Mouse (Mus musculus): Measurements from ENCODE around the gene Dnah7a. TPM values are rescaled to one million over a fixed set of nuclear protein-coding genes. Genes with fewer than 3 reads are reported as not detected.
"Not testable (repeated sequence)": the region's sequence is repeated elsewhere in the genome, so short reads cannot be mapped to it uniquely, and the experiment has no call there.

Gene Dnah7a
- polyA plus RNA-seq, 1 experiment = 0.02 TPM

GRCm38 (mm10) chr1:53741742-53742458 lies 35.3 kb upstream of the Dnah7a start:
- no peak for DNase-seq
- H3K27me3 ChIP-seq (replicated peaks; ENCODE audit: control insufficient read depth, insufficient read depth, low read length) = no peaks in the 10 kb centered on the region
- no peaks in the 10 kb centered on the region for H3K36me3 ChIP-seq (ENCODE audit: control insufficient read depth, insufficient read depth, low read length)
- H3K4me3 ChIP-seq (ENCODE audit: insufficient read depth, low read depth, low read length) = no peak overlapping the region
- TF ChIP-seq POLR2A (IDR thresholded peaks at IDR 0.05; ENCODE audit: low read depth, low read length) (no peak), CTCF (conservative IDR thresholded peaks at IDR 0.05; ENCODE audit: insufficient read depth, insufficient read length, low read depth, low read length) (no peak)
- WGBS = 83% methylated on average over 3 of the region's 3 CpGs
- H3K27ac ChIP-seq (ENCODE audit: insufficient read depth, low read depth, low read length) = no peak overlapping the region
- no peaks in the 10 kb centered on the region for H3K4me1 ChIP-seq (ENCODE audit: control insufficient read depth, insufficient read depth, low read length)

- Histone ChIP-seq H3K27ac (ENCODE audit: insufficient read depth, low read depth, low read length) (no peak overlapping the region), H3K4me3 (ENCODE audit: insufficient read depth, low read depth, low read length) (no peak overlapping the region), H3K4me1 (ENCODE audit: control insufficient read depth, insufficient read depth, low read length) (no peaks in the 10 kb centered on the region), H3K36me3 (ENCODE audit: control insufficient read depth, insufficient read depth, low read length) (no peaks in the 10 kb centered on the region), H3K27me3 (replicated peaks; ENCODE audit: control insufficient read depth, insufficient read depth, low read length) (no peaks in the 10 kb centered on the region)
- TF ChIP-seq POLR2A (IDR thresholded peaks at IDR 0.05; ENCODE audit: low read depth, low read length) (no peak), CTCF (conservative IDR thresholded peaks at IDR 0.05; ENCODE audit: insufficient read depth, insufficient read length, low read depth, low read length) (no peak)
- 82% methylated on average over 4 of the region's 4 CpGs for WGBS
- no peak for DNase-seq
Measured at GRCm38 (mm10) chr1:53740777-53741336, 34.3 kb upstream of the Dnah7a start.

- H3K4me3 ChIP-seq (ENCODE audit: insufficient read depth, low read depth, low read length); H3K36me3 ChIP-seq (ENCODE audit: control insufficient read depth, insufficient read depth, low read length): not testable (repeated sequence)
- 42% methylated on average over 4 of the region's 4 CpGs for WGBS
Measured at GRCm38 (mm10) chr1:53740077-53740776, 33.6 kb upstream of the Dnah7a start.

GRCm38 (mm10) chr1:53736583-53736982 lies 30.0 kb upstream of the Dnah7a start:
- no peak overlapping the region for H3K27ac ChIP-seq (ENCODE audit: insufficient read depth, low read depth, low read length)
- H3K27me3 ChIP-seq (replicated peaks; ENCODE audit: control insufficient read depth, insufficient read depth, low read length) = no peaks in the 10 kb centered on the region
- no peak for TF ChIP-seq CTCF (conservative IDR thresholded peaks at IDR 0.05; ENCODE audit: insufficient read depth, insufficient read length, low read depth, low read length)
- no peak for TF ChIP-seq POLR2A (IDR thresholded peaks at IDR 0.05; ENCODE audit: low read depth, low read length)
- WGBS = 89% methylated on average over 3 of the region's 3 CpGs
- no peaks in the 10 kb centered on the region for H3K4me1 ChIP-seq (ENCODE audit: control insufficient read depth, insufficient read depth, low read length)
- DNase-seq = no peak
- no peaks in the 10 kb centered on the region for H3K36me3 ChIP-seq (ENCODE audit: control insufficient read depth, insufficient read depth, low read length)
- no peak overlapping the region for H3K4me3 ChIP-seq (ENCODE audit: insufficient read depth, low read depth, low read length)

More at GRCm38 (mm10) chr1:53740077-53740776, 33.6 kb upstream of the Dnah7a start:
- H3K27ac ChIP-seq (ENCODE audit: insufficient read depth, low read depth, low read length); DNase-seq; H3K4me1 ChIP-seq (ENCODE audit: control insufficient read depth, insufficient read depth, low read length); H3K27me3 ChIP-seq (replicated peaks; ENCODE audit: control insufficient read depth, insufficient read depth, low read length): not testable (repeated sequence)

DNA sequence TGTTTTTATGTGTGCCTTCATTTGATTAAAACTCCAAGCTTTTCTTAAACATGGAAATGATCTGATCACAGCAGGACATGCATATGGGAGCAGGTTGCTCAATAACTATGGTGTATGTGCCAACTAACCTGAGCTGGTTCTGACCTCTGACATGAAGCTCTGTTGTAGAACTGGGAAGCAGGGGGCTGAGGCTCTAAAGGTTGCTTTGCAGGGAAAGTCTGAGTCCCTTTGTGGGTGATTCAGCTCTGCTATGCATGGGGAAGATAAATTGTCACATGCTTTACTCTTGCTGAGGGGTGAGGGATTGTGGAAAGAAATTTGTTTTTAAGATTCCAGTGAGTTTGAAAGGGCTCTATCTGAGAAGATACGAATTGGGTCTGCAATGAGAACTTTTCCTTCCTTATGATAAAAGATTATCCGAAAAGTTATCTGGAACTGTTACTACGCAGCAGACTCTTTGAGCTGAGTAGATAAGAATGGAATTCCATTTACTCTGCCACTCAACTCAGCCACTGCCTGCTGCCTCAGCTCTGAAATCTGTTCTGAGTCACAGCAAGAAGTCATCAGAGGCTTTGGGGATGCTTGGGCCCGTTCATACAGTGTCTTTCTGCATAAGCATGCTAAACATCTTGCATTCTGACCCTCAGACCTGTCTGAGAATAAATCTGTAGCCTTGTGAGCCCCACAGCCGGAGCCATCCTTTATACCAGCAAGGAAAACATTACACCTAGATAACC lies 22.1 kb upstream of the Dnah7a start:
- no peak for DNase-seq
- Histone ChIP-seq H3K27me3 (replicated peaks; ENCODE audit: control insufficient read depth, insufficient read depth, low read length) (no peaks in the 10 kb centered on the region), H3K4me3 (ENCODE audit: insufficient read depth, low read depth, low read length) (no peak overlapping the region), H3K4me1 (ENCODE audit: control insufficient read depth, insufficient read depth, low read length) (no peaks in the 10 kb centered on the region), H3K36me3 (ENCODE audit: control insufficient read depth, insufficient read depth, low read length) (no peaks in the 10 kb centered on the region), H3K27ac (ENCODE audit: insufficient read depth, low read depth, low read length) (no peak overlapping the region)
- no peak for TF ChIP-seq CTCF (conservative IDR thresholded peaks at IDR 0.05; ENCODE audit: insufficient read depth, insufficient read length, low read depth, low read length)
- 73% methylated on average over 5 of the region's 5 CpGs for WGBS

DNA sequence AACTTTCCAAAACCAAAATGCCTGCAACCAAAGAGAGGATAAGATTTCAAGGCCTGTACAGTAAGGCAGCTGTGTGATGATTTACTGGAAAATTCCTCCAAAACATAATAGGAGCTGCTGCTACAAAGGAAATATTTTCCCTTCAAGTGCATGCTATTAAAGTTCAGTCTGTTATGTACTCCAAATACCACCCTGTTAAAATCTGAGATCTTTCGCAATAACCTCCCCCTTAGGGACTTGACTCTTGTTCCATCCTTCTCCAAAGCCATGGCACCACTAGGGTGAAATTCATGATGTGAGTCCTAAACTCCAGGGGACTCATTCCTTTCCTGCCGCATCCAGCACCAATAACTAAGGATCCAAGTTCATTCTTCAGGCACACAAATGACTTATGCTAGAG lies 20.3 kb upstream of the Dnah7a start:
- Histone ChIP-seq H3K4me1 (ENCODE audit: control insufficient read depth, insufficient read depth, low read length) (no peaks in the 10 kb centered on the region), H3K4me3 (ENCODE audit: insufficient read depth, low read depth, low read length) (no peak overlapping the region), H3K27ac (ENCODE audit: insufficient read depth, low read depth, low read length) (no peak overlapping the region), H3K27me3 (replicated peaks; ENCODE audit: control insufficient read depth, insufficient read depth, low read length) (no peaks in the 10 kb centered on the region), H3K36me3 (ENCODE audit: control insufficient read depth, insufficient read depth, low read length) (no peaks in the 10 kb centered on the region)
- no peak for DNase-seq
- TF ChIP-seq CTCF (conservative IDR thresholded peaks at IDR 0.05; ENCODE audit: insufficient read depth, insufficient read length, low read depth, low read length) (no peak), POLR2A (IDR thresholded peaks at IDR 0.05; ENCODE audit: low read depth, low read length) (no peak)
- 70% methylated on average over 2 of the region's 2 CpGs for WGBS

DNA sequence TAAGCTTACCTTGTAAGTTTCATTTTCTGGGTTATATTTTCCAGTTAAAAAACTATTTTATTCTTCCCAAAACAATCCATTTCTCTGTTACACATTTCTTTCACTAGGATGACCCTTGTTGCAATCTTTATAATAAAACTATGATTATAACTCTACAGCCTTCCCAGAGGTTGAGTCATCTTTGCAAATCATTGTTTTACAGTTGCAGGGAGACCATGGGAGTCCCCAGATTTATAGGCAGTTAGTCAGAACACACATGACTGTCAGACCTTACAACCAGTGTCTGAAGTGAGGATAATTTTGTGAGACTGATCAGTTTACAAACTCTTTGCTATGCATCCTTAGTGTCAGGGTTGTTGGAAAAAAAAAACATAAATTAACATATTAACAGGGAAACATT lies 14.8 kb upstream of the Dnah7a start:
- no peaks in the 10 kb centered on the region for H3K27me3 ChIP-seq (replicated peaks; ENCODE audit: control insufficient read depth, insufficient read depth, low read length)
- H3K36me3 ChIP-seq (ENCODE audit: control insufficient read depth, insufficient read depth, low read length) = no peaks in the 10 kb centered on the region
- no peaks in the 10 kb centered on the region for H3K4me1 ChIP-seq (ENCODE audit: control insufficient read depth, insufficient read depth, low read length)
- H3K27ac ChIP-seq (ENCODE audit: insufficient read depth, low read depth, low read length) = no peak overlapping the region
- DNase-seq = no peak
- TF ChIP-seq CTCF (conservative IDR thresholded peaks at IDR 0.05; ENCODE audit: insufficient read depth, insufficient read length, low read depth, low read length) = no peak
- TF ChIP-seq POLR2A (IDR thresholded peaks at IDR 0.05; ENCODE audit: low read depth, low read length) = no peak
- no peak overlapping the region for H3K4me3 ChIP-seq (ENCODE audit: insufficient read depth, low read depth, low read length)
